Mouse (Mus musculus) adrenal gland, adult (tissue): Measurements from ENCODE around the gene C87436.
A peak's percentile ranks its signal among the peaks of the same experiment; 100 is the strongest.

Source experiments
- DNase-seq, 2 experiments: peaks; one replicate each; pipeline ENCODE4 v3.0.0; 2022 to 2023; ENCODE audit warnings: low spot score in 1 of 2; ENCODE audit not compliant: inconsistent age in 2 of 2

Gene C87436

DNA sequence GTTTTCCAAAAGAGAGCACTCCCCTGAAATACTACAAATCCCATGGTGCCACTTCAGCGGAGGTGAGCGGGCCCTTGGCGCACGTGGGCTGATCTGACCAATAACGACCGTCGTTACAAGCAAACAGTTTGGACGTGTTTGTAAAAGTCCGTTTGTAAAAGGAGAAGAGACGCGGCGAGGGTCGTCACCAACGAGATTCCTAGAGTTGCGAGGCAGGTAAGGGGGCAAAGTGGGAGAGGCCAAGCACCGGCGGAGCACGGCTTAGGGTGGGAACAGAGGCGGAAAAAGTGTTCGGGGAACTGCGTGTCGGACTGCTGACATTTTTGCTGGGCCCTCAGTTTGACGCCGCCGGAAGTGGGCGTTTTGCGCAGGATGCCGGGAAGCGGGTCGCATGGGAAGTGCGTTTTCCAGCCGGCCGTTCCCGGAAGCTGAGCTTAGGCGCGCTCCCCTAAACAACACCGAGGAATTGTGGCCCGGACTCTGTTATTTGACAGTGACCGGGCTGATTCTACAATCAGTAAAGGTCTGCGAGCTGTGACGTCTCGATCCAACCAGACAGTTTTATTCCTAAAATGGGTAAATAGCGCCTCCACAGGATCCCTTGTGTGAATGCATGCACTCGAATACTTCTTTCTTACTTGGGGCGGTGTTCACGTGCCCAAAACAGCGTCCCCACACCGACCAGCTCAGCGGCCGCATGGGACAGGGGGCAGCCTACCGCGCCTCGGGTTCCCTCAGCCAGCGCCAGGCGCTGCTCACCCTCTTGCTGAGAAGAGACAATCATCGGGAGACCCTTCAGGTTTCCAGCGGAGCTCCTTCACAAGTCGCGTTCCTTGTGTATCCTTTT is at the start of gene C87436:
C87436 (plus strand) TSS at position 103 of the 847 bp plus-strand sequence.
- DNase-seq: peak; percentile 96 to 99

DNA sequence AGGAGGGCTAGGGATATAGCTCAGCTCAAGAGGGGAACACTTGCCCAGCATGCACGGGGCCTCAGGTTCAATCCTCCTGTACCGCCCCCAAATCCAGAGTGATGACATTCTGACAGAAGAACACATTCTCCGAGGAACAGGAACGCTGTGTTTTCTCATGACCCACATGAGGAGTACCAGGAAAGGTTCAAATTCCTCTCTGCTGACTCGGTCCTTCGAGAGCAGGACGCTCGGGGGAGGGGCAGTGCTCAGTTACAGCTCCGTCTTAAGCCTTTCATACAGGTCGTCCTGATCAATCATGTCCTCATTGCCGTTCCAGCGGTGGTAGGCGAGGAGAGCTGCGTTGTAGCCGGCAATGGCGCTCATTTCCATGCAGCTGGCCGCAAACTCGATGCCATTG is 49.7 kb upstream of the C87436 start:
- DNase-seq: no peak

DNA sequence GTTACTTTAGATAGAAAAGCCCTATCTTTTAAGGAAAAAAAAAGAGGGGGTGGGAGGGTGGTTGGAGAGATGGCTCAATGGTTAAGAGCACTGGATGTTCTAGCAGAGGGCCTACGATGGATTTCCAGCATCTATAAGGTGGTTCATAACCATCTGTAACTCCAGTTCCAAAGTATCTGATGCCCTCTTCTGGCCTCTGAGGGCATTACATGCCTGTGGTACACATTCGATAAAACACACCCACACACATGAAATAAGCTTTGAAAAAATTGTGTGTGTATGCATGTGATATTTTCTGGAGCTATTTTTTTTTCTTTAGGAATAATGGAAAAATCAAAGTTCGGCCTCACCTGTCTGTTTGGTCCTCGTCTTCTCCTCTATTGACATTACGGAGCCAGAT is 46.8 kb upstream of the C87436 start:
- no peak for DNase-seq

DNA sequence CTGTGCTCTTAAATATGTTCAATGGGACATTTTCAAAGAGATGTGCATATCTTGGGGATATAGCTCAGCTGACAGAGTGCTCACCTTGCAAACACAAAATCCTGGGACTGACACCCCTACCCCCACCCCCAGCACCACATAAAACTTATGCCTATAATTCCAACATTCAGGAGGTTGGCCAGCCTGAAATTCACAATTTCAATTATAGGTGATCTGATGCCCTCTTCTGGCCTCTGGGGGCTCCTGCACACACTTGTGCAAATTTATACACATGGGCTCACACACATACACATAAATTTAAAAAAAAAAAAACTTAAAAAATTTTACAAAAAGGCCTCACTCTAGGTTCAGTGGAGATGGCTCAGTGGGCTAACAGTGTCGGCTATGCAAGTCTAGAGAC is 45.0 kb upstream of the C87436 start:
- DNase-seq: no peak

DNA sequence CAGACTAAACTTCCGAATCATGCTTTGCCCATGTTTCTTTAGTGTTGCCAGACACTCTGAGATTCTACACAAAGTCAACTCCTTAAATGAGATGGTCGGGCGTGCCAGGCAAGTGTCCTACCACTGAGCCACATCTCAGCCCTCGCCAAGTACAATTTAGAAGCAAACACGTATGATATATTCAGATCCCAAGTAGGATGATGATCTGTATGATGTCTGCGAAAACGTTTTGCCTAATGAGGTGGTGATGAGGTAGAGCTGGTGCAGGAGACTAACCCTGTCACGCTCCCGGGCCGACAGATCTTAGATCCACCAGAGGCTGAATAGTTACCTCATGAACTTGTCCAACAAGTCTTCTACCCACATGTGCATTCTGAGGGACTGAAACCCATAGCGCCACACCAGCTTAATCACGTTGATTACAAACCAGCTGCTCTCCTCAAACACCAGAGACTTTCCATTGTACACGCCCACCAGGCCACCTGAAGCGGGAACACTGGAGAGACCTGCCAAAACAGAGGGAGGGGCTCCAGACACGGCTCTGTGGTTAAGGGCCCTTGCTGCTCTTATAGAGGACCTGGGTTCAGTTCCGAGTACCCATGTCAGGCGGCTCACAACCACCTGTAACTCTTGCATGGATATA is 44.0 kb upstream of the C87436 start:
- no peak for DNase-seq

DNA sequence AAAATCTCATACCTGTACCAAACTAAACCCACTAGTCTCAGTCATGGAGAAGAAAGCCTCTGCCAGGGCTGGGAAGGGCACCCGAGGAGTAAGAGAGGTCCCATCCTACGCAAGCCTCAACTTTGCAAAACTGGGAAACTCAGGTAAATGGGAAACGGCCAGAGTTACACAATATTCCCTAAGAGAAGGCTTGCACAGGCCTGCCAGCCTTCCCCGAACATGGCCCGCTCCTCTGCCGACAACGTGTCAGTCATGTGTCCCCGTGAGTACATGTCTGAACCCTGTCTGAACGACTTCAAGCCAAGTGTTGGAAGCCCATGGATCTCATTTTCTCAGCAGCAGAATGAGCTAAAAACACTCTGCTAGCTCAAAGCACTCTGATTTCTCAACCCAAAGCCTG is 43.2 kb upstream of the C87436 start:
- no peak for DNase-seq

DNA sequence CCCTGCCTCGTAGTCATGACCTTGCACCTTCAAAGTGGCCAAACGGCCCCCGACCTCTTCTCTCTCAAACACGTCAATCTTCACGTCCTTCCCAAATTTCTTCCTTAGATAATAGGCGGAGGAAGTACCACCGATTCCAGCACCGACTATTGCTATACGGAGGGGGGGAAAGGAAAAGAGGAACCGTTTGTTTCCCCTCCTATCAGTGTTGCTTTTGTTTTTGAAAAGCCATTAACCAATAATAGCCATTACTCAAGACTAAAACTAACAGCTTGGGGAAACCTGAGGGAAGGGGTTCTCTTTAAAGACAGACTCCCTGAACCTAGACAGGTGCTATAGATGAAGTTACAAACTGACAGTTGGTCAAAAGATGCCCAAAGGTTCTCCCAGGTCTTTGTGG is 42.2 kb upstream of the C87436 start:
- no peak for DNase-seq

DNA sequence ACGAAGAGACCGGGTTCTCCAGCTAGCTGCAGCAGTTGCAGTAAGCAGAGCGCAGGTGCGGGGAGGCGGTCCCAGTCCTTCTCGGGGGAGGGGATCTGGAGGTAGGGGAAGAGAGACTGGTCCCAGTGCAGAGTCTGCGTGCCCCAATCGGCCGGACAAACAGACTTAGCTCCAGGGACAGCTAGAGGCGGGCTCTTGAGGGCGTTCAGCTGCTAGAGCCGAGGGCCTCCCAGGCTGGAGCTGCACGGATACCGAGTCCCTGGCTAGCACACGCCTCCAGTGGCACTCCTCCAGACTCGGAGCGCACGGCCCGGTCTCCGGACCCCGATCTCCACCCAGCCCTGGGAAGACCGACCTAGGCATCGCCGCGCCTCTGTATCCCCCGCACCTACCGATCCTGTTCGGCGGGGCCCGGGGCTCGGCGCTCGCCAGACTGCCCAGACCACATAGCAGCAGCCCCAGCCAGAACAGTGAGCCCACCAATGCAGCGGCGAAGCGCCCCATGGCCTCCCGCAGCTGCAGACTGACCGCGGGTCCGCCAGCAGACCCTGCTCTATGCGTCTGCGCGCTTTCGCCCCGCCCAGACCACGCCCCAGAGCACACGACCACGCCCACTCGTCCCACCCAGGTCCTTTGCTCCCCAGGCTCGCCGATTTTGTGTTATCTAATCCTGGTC is 41.5 kb upstream of the C87436 start, which contains the start of gene Pcyox1:
Pcyox1 (minus strand) TSS at position 574 of the 676 bp plus-strand sequence.
- DNase-seq: peak; percentile 92 to 97

DNA sequence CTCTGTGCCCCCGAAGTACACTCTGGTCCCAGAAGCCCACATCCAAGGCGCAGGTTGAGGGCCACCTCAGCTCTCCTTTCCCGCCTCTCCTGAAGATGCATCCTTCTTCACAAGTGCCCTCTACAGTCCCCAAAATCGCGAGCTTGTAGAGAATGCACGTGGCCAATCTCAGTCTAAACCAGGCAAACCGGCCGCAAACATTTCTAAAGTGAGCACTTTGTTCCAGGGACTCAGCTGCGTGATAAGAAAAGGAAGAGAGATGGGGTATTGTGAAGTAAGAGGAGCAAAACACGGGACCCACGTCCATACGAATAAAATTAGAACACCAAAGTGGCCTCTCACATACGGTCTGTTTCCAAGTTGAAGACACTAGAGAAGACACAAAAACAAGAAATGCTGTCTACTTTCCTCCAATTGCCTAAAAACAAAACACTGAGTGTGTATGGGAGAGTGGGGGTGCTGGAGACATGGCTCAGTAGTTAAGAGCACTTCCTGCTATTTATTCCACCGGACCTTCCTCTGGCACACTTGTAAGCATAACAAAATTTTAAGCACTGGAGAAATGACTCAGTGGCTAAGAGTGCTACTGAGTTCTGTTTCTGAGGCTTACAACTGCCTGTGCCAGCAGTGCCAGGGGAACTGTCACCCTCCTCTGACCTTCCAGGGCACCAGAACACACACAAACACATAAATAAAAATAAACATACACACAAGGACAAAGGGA is 40.8 kb upstream of the C87436 start:
- no peak for DNase-seq

DNA sequence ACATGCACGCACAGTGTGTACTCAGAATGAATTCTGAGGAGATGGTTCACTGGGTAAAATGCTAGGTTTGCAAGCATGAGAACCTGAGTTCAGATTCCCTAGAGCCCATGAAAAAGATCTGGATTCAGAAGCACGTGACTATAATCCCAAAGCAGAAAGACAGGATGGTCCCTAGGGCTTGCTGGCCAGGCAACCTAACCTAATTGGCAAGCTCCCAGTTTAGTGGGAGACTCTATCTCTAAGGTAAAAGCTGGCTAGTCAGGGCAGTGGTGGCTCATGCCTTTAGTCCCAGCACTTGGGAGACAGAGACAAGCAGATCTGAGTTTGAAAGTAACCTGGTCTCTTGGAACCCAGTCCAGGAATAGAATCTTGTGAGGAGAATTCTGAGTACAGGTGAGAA is 39.2 kb upstream of the C87436 start:
- no peak for DNase-seq

DNA sequence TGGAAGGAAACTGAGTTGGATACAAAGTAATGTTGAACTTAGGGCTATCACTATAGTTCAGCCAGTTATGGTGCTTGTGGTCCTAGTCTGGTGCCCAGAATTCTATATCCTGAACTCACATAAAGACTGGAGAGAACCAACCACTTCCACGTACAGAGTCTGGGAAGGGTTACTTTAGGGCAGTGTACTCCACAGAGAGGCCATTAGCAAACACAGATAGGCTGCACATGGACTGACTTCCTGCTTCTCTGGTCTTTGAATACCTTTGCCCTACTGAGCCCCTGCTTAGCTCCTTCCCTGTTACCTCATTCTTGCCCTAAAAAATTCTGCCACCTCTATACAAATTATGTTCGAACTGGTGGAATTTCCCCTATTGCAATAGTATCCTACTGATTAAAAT is 38.2 kb upstream of the C87436 start:
- DNase-seq: no peak

DNA sequence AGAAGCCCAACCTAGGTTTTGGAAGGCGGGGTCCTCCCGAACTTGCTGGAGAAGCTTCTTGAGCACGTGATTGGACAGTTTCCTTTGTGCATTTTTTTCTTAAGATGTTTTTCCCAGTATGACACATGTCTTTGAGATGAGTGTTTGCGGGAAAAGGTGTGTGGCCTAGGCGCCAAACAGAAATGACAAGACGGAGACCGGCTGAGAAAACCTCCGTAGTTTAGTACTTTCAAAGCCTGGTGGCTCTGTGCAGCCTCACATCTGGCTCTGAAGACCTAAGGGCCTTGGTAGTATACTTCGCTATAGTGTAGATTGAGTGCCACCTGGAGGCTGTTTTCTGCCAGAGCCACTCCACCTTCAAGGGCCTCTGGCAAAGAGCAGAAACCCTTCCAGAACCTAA is 37.2 kb upstream of the C87436 start:
- DNase-seq: peak; percentile 83 to 95

DNA sequence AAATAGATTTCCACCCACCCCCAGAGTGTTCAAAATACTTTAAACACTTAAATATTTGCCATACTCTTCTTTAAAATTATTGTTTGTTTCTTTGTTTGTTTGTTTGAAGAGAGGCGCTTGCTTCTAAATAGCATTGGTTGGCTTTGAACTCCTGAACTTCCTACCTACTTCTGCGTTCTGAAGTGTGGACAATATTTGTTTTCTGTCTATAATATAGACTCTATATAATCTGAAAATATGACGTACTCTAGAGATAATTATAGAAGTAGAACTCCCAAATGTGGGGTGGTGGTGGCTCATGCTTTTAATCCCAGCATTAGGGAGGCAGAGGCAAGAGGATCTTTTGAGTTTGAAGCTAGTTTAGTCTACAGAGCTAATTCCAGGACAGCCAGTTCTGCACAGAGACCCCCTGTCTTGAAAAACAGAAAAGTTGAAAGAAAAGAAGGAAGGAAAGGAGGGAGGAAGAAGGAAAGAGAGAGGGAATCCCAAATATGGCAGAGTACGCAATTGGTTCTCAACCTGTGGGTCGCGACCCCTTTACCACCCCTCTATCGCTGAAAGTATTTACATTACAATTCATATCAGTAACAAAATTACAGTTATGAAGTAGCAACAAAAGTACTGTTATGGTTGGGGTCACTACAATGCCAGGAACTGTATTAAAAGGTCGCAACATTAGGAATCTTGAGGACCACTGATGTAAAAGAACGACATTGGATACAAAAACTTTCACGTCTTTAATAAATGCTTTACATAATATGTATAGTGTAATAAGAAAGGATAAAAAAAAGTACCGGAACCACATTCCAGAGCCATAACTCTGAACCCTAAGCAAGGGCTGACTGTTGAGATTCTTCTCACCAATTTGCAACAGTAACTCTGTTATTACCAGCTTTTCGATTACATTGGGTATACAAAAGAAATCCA is 35.2 kb upstream of the C87436 start:
- DNase-seq: no peak

DNA sequence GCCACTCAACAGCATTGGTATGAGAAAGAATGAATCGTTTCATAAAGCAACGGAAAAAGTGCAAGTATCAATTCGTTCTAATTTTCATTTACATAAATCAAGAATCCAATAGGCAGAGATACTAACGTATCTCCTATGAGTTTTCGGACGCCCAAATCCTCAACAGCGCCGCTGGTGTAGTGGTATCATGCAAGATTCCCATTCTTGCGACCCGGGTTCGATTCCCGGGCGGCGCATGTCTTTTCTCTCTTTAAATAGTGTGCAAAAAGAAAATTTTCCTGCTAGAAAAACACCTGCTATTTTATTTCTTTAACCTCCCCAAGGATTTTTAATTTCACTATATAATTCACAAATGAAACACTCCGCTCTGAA is 34.5 kb upstream of the C87436 start:
- peak in 1 of 2 experiments; percentile 99 for DNase-seq

DNA sequence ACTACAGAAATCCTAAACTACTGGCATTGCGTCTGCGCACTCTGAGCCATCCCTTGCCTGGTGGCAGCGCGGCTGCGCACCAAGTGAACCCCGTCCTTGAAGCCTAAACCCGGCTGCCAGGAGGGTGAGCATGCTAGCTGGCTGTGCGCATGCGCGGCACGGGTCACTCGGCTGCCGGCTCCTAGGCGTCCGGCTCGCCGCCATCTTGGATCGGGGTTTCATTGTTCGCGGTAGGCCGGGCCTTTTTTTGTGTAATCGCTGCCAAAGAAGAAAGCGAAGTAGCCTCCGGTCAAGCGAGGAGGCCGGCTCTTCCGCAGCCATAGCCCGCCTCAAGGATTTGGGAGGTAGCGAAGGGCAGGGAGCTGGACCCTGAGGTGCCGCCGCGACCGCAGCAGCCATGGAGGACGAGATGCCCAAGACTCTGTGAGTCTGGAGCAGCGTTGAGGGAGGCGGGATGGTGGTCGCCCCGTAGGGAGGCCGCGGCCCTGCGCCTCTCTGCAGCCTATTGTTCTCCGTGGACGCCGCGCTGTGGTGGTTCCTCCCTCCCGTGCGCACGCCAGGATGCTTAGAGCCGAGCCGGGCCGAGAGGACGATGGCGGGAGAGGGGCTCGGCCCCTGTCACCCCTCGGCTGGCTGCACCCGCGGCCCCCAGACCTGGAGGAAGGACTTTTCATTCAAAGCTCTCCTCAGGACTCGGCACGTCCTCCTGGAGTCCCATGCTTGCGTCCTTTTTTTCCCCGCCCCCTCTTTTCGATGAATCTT is 33.9 kb upstream of the C87436 start, which contains the start of gene Tia1:
Tia1 (plus strand) TSS at position 120 of the 762 bp plus-strand sequence.
- peak; percentile 98 to 99 for DNase-seq

DNA sequence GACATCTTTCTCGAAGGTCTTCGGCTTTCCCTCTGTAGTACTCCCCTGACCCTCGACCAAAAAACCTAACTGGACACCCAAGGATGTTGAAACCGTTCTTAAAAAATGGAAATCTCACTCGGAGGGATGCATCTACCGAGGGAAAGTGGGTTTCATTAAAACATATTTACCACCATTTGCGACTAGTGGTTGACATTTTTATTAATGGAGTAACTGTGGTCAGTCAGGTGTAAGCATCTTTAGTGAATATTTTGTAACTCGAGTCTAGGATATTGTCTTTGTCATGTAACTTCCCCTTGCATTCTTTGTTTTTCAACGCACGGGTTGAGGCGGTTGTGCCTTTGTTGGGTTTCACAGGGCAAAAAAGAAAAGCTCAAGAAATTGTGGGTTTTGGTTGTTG is 33.2 kb upstream of the C87436 start:
- peak in 1 of 2 experiments; percentile 74 for DNase-seq

DNA sequence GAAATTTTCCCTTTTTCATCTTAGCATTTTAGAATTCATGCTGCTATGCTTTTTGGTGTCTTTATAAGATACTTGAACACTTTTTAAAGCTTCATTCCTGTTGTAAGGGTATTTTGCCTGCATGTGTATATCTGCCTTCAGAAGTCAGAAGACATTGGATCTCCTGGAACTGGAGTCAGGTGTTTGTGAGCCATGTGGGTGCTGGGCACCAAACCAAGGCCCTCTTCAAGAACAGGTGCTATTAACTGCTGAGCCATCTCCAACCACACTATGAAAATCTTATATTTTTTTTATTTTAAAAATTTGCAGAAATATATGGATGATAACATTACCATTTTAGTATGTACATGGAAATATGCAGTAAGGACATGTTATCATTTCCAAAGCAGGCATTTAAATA is 31.9 kb upstream of the C87436 start:
- no peak for DNase-seq

DNA sequence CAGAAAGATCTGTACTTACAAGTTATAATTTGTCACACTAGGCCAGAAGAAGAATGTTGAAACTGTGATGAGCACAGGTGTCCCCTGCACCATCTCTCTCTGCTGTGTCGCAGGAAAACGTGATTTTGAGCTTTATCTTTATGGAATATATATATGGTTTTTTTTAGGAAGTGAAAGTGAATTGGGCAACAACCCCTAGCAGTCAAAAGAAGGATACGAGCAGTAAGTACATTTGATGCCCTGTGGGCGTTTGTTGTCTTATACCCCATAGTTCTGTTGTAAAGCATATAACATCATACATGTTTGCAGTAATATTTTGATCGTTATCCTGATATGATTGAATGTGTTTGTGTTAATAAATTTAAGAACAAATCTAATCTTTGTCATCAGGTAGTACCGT is 19.5 kb upstream of the C87436 start:
- no peak for DNase-seq

DNA sequence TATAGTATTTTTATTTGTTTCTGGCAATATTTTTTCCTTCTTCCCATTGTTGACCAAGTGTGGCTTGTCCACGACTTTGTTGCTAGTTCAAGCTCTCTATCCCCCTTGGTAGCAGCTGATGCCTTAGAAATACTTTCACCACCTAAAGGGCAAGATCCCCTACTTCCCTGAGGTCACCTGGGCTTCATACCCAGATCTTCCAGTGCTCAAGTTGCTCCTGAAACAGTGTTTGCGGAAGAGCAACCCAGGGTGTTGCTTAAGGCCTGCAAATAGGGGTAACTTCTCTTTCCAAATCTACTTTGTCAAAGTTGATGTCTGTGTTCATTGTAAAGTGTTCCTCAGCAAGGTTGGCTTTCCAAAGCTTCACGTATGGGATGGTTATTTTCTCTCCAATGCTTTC is 18.9 kb upstream of the C87436 start:
- no peak for DNase-seq
